Mouse (Mus musculus) heart, adult 2 months (tissue): ENCODE results near the gene Ankmy1.

ENCODE experiments used
- CTCF ChIP-seq: fragments of 200-600 bp; IDR thresholded peaks from 2 replicates; pipeline ENCODE4 v1.8.1; 2022; ENCODE audit warnings: antibody characterized with exemption, mild to moderate bottlenecking, moderate library complexity
- EP300 ChIP-seq: fragments of 200-500 bp; IDR thresholded peaks from 2 replicates; pipeline ENCODE4 v1.6.1; 2011; ENCODE audit warnings: low read depth, low read length, control low read depth; ENCODE audit not compliant: insufficient read depth
- POLR2A ChIP-seq: fragments of 200-500 bp; IDR thresholded peaks from 2 replicates; pipeline ENCODE4 v1.6.1; 2011; ENCODE audit warnings: mild to moderate bottlenecking, low read depth, low read length, control low read depth; ENCODE audit not compliant: insufficient read depth

- TF ChIP-seq CTCF (no peak), EP300 (no peak), POLR2A (no peak)
Measured at GRCm38 (mm10) chr1:92907632-92908360, 5.1 kb upstream of the Ankmy1 start.
